Mouse (Mus musculus) E14TG2a.4 (cell line): ENCODE results near the gene Bmp2k.

Experiments used
- H3K27me3 ChIP-seq: 2 replicates; pipeline ENCODE4 v1.6.1; 2014; ENCODE audit warnings: low read length, control low read depth; ENCODE audit not compliant: insufficient read depth
- H3K36me3 ChIP-seq: 2 replicates; pipeline ENCODE4 v1.6.1; 2014; ENCODE audit warnings: low read length, control low read depth; ENCODE audit not compliant: insufficient read depth
- H3K4me1 ChIP-seq: replicated peaks from 2 replicates; pipeline ENCODE4 v1.6.1; 2014; ENCODE audit warnings: low read depth, low read length, control low read depth
- H3K4me3 ChIP-seq: replicated peaks from 2 replicates; pipeline ENCODE4 v1.5.1; 2014; ENCODE audit warnings: mild to moderate bottlenecking, low read length
- H3K9me3 ChIP-seq: 2 replicates; pipeline ENCODE4 v1.6.1; 2014; ENCODE audit warnings: low read length, control low read depth
- CTCF ChIP-seq: conservative IDR thresholded peaks from 2 replicates; pipeline ENCODE4 v1.5.1; 2014; ENCODE audit warnings: low read length
- NANOG ChIP-seq: IDR thresholded peaks from 2 replicates; pipeline ENCODE4 v1.6.1; 2014; ENCODE audit warnings: borderline replicate concordance, low read length, mixed read lengths
- POU5F1 ChIP-seq: IDR thresholded peaks from 2 replicates; pipeline ENCODE4 v1.6.1; 2014; ENCODE audit warnings: low read length, borderline replicate concordance

The Bmp2k gene

DNA sequence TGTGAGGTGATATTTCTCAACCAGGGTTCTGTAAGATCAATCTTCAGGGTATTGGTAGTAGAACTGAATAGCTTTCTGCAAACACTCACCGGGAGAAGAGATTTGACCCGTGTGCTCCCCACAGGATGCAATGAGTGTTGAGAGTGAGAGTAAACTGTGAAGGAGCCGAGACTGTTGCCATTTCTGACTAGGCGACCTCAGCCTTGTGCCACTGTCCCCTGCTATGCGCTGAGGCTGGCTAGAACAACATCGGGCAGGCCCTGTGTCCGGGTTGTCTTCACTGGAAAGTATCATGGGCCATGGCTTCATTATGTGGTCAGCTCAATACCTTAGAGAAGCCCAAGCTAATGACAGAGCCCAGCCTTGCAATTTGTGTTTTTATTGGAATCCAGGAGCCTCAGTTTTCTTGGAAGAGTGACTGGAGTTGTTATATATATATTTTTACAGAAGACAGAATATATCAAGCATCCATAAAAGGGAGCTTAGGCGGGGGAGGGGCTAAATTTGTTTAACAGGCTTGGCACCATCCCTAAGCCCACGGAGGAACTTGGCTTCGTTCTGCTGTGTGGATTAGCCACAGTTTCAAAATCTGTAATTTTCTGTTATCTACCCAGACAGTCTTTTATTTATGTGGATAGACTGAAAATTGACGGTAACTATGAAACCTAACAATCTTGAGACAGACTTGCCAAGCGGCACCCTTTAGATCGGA is 18.0 kb upstream of the Bmp2k start:
- H3K27me3 ChIP-seq = no peaks in the 10 kb centered on the region
- no peak for TF ChIP-seq NANOG
- TF ChIP-seq CTCF = no peak
- no peak for TF ChIP-seq POU5F1
- H3K4me1 ChIP-seq = peaks cover 32% of the 10 kb centered on the region
- no peak overlapping the region for H3K4me3 ChIP-seq
- H3K9me3 ChIP-seq = 0 out of 2 replicates have a peak, but pooled peaks cover 4% of the 10 kb centered on the region
- H3K36me3 ChIP-seq = no peaks in the 10 kb centered on the region

DNA sequence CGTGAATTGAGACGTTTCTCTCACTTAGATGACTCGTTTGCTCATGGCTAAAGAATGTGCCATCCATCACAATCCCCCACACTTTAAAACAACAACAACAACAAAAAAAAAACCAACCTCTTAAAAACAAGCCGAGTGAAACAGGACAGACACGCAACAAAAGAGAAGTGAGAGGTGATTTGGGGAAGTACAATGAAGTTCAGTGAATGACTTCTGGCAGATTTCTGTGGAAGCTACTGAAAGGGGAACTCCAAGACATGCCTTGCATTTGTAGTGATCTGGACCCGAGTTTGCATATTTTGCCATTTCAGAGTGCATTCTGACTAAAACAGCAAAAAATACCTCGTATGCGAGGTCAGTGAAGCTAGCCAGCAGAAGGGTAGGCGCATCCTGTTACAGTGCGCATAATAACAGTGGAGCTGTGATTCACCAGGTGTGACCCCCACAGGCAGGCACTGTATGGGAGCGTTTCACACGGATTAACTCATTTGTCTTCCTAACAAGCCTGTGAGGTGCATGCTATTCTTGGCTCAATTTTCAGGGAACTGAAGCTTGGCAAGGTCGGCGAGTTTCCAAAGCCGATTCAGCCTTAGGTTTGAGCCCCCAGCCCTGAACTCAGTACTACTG is 17.4 kb upstream of the Bmp2k start:
- Histone ChIP-seq H3K4me3 (no peak overlapping the region), H3K4me1 (peaks cover 28% of the 10 kb centered on the region), H3K27me3 (no peaks in the 10 kb centered on the region), H3K36me3 (no peaks in the 10 kb centered on the region), H3K9me3 (0 out of 2 replicates have a peak, but pooled peaks cover 4% of the 10 kb centered on the region)
- peak; percentile 40; the same call in 1 of the 2 replicates for TF ChIP-seq NANOG
- no peak for TF ChIP-seq CTCF

DNA sequence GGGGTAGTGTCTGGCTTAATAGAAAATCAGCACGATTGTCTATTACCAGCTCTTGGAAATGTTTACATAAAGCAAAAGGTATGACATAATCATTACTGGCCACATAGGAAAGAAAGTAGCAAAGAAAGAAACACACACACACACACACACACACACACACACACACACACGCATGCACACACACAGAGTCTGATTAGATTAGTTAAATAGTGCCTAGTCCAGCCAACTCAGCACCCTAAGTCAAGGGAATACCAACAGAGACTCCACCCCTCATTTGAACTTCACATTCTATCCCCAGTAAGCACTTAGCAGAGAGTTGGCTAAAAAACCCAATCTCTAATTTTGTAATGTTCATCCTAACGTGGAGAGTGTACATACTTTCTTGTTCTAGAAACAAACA is 15.5 kb upstream of the Bmp2k start:
- peaks cover 28% of the 10 kb centered on the region for H3K4me1 ChIP-seq
- H3K4me3 ChIP-seq = no peak overlapping the region
- no peaks in the 10 kb centered on the region for H3K27me3 ChIP-seq
- no peaks in the 10 kb centered on the region for H3K9me3 ChIP-seq
- no peaks in the 10 kb centered on the region for H3K36me3 ChIP-seq
- no peak for TF ChIP-seq NANOG
- TF ChIP-seq CTCF = no peak
- TF ChIP-seq POU5F1 = no peak

DNA sequence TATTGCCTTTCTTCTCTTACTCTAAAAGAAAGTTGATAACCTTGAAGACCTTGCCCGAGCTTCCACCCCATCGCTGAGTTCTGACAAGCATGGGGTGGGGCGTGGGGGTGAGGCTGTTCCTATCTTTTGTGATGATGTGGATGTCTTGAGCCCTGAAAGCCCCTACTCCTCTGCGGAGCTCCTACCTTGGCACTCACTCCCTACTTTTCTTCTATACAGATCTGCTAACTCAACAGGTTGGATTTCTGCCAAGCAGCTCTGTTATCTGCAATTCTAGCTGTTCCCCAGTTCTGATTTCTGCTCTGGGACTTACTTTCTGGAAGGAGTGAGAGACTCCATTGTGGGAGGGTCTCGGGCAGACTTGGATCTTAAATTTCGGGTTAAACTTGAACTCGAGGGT is 14.3 kb upstream of the Bmp2k start:
- no peaks in the 10 kb centered on the region for H3K27me3 ChIP-seq
- no peak overlapping the region for H3K4me3 ChIP-seq
- H3K9me3 ChIP-seq = no peaks in the 10 kb centered on the region
- peaks cover 28% of the 10 kb centered on the region for H3K4me1 ChIP-seq
- TF ChIP-seq NANOG (no peak), CTCF (no peak), POU5F1 (no peak)
- H3K36me3 ChIP-seq = no peaks in the 10 kb centered on the region

DNA sequence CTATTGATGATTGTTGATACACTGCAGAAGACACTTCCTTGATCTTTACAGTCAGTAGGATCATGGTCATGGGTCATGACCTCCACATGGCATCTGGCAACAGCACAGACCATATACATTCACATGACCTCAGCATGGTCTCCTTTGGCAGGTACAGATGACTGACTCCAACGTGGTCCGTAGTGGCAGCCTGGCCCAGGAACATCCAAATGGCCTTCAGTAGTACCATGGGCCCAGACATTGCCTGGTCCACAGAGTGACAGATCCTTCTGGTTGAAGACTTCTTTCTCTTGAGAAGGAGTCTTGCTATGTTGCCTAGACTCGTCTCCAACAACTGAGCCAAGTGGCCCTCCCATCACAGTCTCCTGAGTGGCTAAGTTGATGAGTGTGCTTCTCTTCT is 10.6 kb upstream of the Bmp2k start:
- no peaks in the 10 kb centered on the region for H3K27me3 ChIP-seq
- peaks cover 18% of the 10 kb centered on the region for H3K4me1 ChIP-seq
- H3K9me3 ChIP-seq = no peaks in the 10 kb centered on the region
- H3K4me3 ChIP-seq = no peak overlapping the region
- TF ChIP-seq CTCF (no peak), POU5F1 (no peak), NANOG (no peak)
- H3K36me3 ChIP-seq = no peaks in the 10 kb centered on the region

DNA sequence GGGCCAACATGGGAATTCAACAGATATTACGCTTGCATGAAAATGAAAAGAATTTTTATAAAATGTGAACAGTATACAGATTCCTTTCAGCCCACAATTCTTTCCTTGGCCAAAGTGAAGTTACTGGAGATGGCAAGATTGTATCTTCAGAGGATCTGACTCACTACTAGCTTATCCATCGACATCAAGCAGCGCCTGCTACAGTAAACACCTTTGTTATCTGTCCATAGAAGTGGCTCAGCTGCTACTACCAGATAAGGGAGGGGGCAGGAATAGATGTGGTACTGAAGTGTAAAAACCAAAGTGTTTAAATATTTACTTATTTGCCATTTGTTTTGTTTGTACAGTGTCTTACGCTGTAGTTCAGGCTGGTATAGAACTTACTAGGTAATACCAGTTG is 8.6 kb upstream of the Bmp2k start:
- 0 out of 2 replicates have a peak, but pooled peaks cover 3% of the 10 kb centered on the region for H3K27me3 ChIP-seq
- no peak for TF ChIP-seq POU5F1
- TF ChIP-seq NANOG = no peak
- TF ChIP-seq CTCF = no peak
- H3K36me3 ChIP-seq = no peaks in the 10 kb centered on the region
- H3K4me1 ChIP-seq = peaks cover 9% of the 10 kb centered on the region
- H3K4me3 ChIP-seq = no peak overlapping the region
- no peaks in the 10 kb centered on the region for H3K9me3 ChIP-seq

DNA sequence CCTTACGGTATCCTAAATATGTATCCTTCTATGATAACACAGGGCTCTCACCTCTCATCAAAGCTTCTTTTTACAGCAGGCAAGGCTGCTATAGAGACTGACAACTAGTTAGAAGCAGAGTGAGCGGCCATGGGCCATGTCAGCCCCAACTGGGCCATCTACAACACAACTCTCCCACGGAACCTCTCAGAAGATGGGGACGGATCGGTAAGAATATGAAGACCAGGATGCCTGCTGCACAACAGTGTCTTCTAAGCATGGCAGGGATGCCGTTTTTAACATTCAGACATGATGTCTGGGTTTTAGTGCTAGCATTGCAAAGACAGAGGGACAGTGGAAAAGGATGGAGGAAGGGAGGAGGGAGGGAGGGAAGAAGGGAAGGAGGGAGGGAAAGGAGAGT is 6.3 kb upstream of the Bmp2k start:
- no peaks in the 10 kb centered on the region for H3K9me3 ChIP-seq
- no peak overlapping the region for H3K4me3 ChIP-seq
- H3K27me3 ChIP-seq = 0 out of 2 replicates have a peak, but pooled peaks cover 6% of the 10 kb centered on the region
- TF ChIP-seq CTCF = no peak
- H3K4me1 ChIP-seq = peaks cover 15% of the 10 kb centered on the region
- no peaks in the 10 kb centered on the region for H3K36me3 ChIP-seq

DNA sequence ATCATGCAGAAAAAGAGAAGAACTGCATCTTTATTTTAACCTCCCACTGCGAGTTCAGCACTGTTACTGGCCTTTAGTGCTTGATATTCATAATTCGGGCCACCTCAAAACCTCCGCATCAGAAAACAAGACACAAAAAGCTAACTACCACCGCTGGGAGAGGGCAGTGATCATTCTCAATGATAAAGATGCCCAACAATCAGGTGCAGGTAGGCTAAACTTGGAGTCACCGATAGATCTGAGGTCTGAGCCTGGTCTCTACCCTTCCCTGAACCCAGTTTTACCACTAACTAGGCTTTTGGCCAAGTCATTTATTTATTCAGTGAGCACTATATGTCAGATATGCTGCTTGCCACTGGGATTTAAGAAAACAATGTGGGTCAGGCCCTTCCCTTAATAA is 4.8 kb upstream of the Bmp2k start:
- H3K9me3 ChIP-seq = no peaks in the 10 kb centered on the region
- peaks cover 11% of the 10 kb centered on the region for H3K27me3 ChIP-seq
- TF ChIP-seq POU5F1 (no peak), NANOG (no peak), CTCF (no peak)
- H3K36me3 ChIP-seq = no peaks in the 10 kb centered on the region
- no peak overlapping the region for H3K4me3 ChIP-seq
- H3K4me1 ChIP-seq = peaks cover 24% of the 10 kb centered on the region

DNA sequence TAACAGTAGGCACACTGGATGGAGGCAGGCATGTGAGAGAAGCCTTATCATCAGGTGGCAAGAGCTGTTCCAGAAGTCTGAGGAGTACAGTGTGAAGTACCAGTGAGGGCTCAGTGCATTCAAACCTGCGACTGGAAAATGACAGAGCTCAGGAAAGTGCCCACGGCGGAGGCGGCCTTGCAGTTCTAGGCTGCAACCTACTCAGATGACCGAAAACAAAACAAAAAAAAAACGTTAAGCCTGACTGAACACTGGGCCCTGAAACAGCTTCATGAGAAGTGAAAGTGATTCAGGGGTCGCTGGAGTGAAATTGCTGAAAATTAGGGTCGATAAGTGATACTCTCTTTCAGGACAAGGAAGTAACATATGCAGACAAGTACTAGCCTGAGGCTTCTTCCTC is 4.4 kb upstream of the Bmp2k start:
- Histone ChIP-seq H3K36me3 (no peaks in the 10 kb centered on the region), H3K4me1 (peaks cover 24% of the 10 kb centered on the region), H3K27me3 (peaks cover 12% of the 10 kb centered on the region), H3K9me3 (no peaks in the 10 kb centered on the region), H3K4me3 (no peak overlapping the region)
- TF ChIP-seq CTCF (no peak), NANOG (no peak), POU5F1 (no peak)
